Mouse (Mus musculus): ENCODE data around the gene Minpp1. TPM values are rescaled to one million over a fixed set of nuclear protein-coding genes. Genes with fewer than 3 reads are reported as not detected.
A peak's percentile ranks its signal among the peaks of the same experiment; 100 is the strongest.

The Minpp1 gene
- polyA plus RNA-seq, 1 experiment from 2014 or later, result 83.9 TPM

DNA sequence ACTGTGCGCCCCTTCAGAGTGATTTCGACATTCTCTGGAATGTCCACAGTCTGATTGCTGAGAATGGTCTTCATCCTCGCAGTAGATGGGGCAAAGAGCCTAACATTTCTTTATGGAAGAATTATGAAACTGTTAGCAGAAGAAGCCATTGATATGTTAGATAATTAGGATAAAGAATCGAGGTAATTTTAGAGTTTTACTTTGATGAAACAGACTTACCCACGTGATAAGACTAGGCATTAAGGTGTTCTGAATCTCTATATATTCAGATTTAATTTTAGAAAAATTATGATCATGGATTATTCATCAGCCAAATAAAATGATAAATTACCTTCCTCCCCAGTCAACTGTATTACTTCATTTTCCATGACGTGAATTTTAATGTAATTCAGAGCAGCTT lies 19.1 kb upstream of the Minpp1 start, which contains the start of gene Rpl9-ps6:
Gene Rpl9-ps6 (minus strand): TSS at position 101 of the 400 bp plus-strand sequence.
- Histone ChIP-seq H3K4me3 (ENCODE audit: low read depth, low read length) (no peak within 1 kb of the TSS), H3K9ac (ENCODE audit: low read length) (no peak within 1 kb of the TSS), H3K4me1 (ENCODE audit: control insufficient read depth, insufficient read depth, low read length) (no peaks in the 10 kb centered on the region), H3K27me3 (ENCODE audit: control insufficient read depth, insufficient read depth, low read length) (no peaks in the 10 kb centered on the region), H3K36me3 (ENCODE audit: control insufficient read depth, insufficient read depth, low read length) (no peaks in the 10 kb centered on the region), H3K4me2 (ENCODE audit: low read depth, severe bottlenecking) (no peak within 1 kb of the TSS), H3K9me3 (ENCODE audit: control insufficient read depth, low read length) (no peaks in the 10 kb centered on the region), H3K27ac (replicated peaks; ENCODE audit: low read depth, low read length) (no peak within 1 kb of the TSS)
- WGBS, result 85% methylated on average over 5 of the region's 6 CpGs
- ATAC-seq (ENCODE audit: insufficient number of reproducible peaks, low FRiP score, low TSS enrichment, low read depth) (no peak), DNase-seq (ENCODE audit: low spot score) (no peak)

DNA sequence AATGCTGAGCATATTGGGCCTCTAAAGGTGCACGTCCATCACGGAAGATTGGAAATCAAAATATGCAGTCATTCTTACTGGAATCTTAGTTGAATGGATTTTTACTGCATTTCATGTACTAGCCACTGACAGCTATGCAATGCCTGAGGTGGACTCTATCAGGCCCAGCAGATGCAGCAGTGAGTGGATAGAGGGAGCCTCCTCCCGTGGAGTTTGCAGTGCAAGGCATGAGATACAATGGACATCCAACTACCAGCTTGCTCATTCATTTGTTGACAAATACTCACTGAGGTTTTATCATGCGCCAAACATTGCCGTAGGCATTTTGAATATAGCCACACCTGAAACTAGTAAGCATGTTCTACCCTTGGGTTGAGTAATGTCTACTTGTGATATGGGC lies 18.2 kb upstream of the Minpp1 start:
- Histone ChIP-seq H3K4me3 (ENCODE audit: low read depth, low read length) (no peak overlapping the region), H3K9me3 (ENCODE audit: control insufficient read depth, low read length) (no peaks in the 10 kb centered on the region), H3K9ac (ENCODE audit: low read length) (no peak overlapping the region), H3K4me1 (ENCODE audit: control insufficient read depth, insufficient read depth, low read length) (no peaks in the 10 kb centered on the region), H3K36me3 (ENCODE audit: control insufficient read depth, insufficient read depth, low read length) (no peaks in the 10 kb centered on the region), H3K4me2 (ENCODE audit: low read depth, severe bottlenecking) (no peak overlapping the region), H3K27ac (replicated peaks; ENCODE audit: low read depth, low read length) (no peak overlapping the region), H3K27me3 (ENCODE audit: control insufficient read depth, insufficient read depth, low read length) (no peaks in the 10 kb centered on the region)
- no peak for ATAC-seq (ENCODE audit: insufficient number of reproducible peaks, low FRiP score, low TSS enrichment, low read depth)
- WGBS, result 96% methylated on average over 5 of the region's 5 CpGs
- DNase-seq (ENCODE audit: low spot score), result no peak

DNA sequence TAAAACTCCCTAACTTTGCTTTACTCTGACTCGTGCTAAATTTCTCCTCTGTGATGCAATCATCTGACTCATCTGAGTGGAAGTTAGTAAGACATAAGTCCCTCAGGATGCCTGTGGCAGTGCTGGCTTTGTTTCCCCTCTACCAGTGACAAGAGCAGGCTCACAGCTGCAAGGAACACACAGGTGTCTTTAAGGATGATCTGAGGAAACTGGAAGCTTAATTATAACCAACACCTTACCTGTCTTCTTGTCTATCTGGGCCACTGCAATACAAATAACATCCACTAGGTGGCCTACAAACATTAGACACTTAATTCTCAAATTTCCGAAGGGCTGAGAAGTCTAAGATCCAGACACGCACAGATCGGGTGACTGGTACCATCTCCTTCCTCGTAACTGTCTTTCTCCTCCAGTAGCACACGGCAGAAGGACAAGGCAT lies 15.5 kb upstream of the Minpp1 start:
- H3K27ac ChIP-seq (replicated peaks; ENCODE audit: low read depth, low read length), result no peak overlapping the region
- no peak overlapping the region for H3K4me3 ChIP-seq (ENCODE audit: low read depth, low read length)
- DNase-seq (ENCODE audit: low spot score) (peak; percentile 50), ATAC-seq (ENCODE audit: insufficient number of reproducible peaks, low FRiP score, low TSS enrichment, low read depth) (no peak)
- H3K27me3 ChIP-seq (ENCODE audit: control insufficient read depth, insufficient read depth, low read length), result no peaks in the 10 kb centered on the region
- peaks cover 2% of the 10 kb centered on the region; the same call in 1 of the 2 replicates for H3K9me3 ChIP-seq (ENCODE audit: control insufficient read depth, low read length)
- H3K9ac ChIP-seq (ENCODE audit: low read length), result no peak overlapping the region
- WGBS, result 38% methylated on average over 6 of the region's 6 CpGs
- H3K4me2 ChIP-seq (ENCODE audit: low read depth, severe bottlenecking), result no peak overlapping the region
- no peaks in the 10 kb centered on the region for H3K36me3 ChIP-seq (ENCODE audit: control insufficient read depth, insufficient read depth, low read length)
- no peaks in the 10 kb centered on the region for H3K4me1 ChIP-seq (ENCODE audit: control insufficient read depth, insufficient read depth, low read length)

DNA sequence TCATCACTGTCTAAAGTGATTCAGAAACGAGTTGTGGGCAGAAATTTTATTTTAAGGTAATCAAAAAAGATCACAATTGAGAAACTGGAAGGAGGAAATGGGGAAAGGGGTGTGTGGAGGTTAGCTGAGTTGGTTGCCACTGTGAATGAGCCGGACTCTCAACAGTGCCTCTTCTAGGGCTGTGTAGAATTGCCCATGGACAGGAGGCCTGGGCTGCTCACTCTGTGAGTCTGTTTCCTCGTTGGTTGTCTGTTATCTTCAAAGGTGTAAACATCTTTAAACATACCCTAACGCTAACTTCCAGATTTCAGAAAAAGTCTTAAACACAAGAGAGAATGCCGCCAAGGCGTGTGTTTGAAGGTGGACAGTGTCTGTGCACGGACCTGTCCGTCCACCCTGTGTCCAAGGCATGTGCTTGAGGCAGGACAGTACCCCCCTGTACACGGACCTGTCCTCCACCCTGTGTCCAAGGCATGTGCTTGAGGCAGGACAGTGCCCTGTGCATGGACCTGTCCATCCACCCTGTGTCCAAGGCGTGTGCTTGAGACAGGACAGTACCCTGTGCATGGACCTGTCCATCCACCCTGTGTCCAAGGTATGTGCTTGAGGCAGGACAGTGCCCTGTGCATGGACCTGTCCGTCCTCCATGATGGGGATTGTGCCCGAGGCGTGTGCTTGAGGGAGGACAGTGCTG lies 14.9 kb upstream of the Minpp1 start:
- WGBS, result 87% methylated on average over 13 of the region's 13 CpGs
- no peak overlapping the region for H3K4me2 ChIP-seq (ENCODE audit: low read depth, severe bottlenecking)

DNA sequence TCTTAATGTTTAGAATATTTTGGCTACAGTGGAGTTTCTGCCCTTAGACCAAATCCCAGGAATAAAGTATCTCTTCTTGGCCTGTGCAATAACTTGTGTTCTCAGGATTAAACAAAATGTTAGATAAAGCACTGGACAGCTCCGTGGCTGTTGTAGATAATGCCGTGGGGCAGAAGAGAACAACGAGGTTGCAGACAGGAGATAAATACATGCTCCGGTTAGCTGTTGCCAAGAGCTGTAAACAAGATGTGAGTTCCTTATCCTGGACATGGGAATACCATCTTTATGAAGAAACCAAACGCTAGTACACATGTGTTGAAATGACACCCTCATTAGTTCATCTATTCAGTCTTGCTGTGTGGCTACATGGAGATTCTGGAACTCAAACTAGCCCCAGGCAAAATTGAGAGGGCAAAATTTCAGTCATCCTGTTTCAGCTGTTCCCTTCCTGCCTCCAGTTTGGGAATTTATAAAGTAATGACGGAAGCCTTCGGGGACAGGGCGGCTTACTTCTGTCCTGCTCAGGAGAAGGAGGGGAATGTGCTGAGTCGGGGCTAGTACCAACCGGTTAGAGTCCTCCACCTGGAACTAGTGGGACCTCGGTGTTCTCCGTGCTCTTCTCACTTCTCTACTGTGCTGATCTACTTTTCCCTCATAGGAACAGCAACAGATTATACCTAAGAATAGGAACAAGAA lies 9.4 kb upstream of the Minpp1 start:
- 82% methylated on average over 12 of the region's 12 CpGs for WGBS
- Histone ChIP-seq H3K4me2 (ENCODE audit: low read depth, severe bottlenecking) (no peak overlapping the region), H3K4me3 (ENCODE audit: low read depth, low read length) (no peak overlapping the region), H3K9me3 (ENCODE audit: control insufficient read depth, low read length) (peaks cover 2% of the 10 kb centered on the region; the same call in 1 of the 2 replicates), H3K9ac (ENCODE audit: low read length) (no peak overlapping the region), H3K27ac (replicated peaks; ENCODE audit: low read depth, low read length) (no peak overlapping the region), H3K27me3 (ENCODE audit: control insufficient read depth, insufficient read depth, low read length) (no peaks in the 10 kb centered on the region), H3K36me3 (ENCODE audit: control insufficient read depth, insufficient read depth, low read length) (no peaks in the 10 kb centered on the region), H3K4me1 (ENCODE audit: control insufficient read depth, insufficient read depth, low read length) (no peaks in the 10 kb centered on the region)
- no peak for DNase-seq (ENCODE audit: low spot score)
- no peak for ATAC-seq (ENCODE audit: insufficient number of reproducible peaks, low FRiP score, low TSS enrichment, low read depth)

More for the DNA sequence above, 14.9 kb upstream of the Minpp1 start:
- Histone ChIP-seq H3K9me3 (ENCODE audit: control insufficient read depth, low read length) (peaks cover 2% of the 10 kb centered on the region; the same call in 1 of the 2 replicates), H3K36me3 (ENCODE audit: control insufficient read depth, insufficient read depth, low read length) (no peaks in the 10 kb centered on the region), H3K27me3 (ENCODE audit: control insufficient read depth, insufficient read depth, low read length) (no peaks in the 10 kb centered on the region), H3K4me3 (ENCODE audit: low read depth, low read length) (no peak overlapping the region), H3K4me1 (ENCODE audit: control insufficient read depth, insufficient read depth, low read length) (no peaks in the 10 kb centered on the region), H3K27ac (replicated peaks; ENCODE audit: low read depth, low read length) (no peak overlapping the region), H3K9ac (ENCODE audit: low read length) (no peak overlapping the region)
- no peak for ATAC-seq (ENCODE audit: insufficient number of reproducible peaks, low FRiP score, low TSS enrichment, low read depth)
- no peak for DNase-seq (ENCODE audit: low spot score)

DNA sequence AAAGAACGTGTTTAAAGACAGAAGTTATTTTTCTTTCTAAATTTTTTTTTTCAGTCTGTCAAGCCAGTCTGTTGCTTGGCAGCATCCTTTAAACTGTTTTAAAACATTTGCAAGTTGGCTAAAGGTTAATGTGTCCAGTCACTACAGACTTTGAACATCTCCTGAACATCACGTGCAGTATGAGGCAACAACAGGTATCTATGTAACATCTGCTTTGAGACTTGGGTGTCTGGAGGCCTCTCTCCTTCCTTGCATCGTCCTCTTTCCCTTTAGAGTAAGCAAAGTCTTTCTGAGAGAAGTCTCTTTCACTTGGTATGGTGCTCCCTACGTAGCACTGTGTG lies 8.9 kb upstream of the Minpp1 start:
- H3K27me3 ChIP-seq (ENCODE audit: control insufficient read depth, insufficient read depth, low read length), result no peaks in the 10 kb centered on the region
- no peak overlapping the region for H3K27ac ChIP-seq (replicated peaks; ENCODE audit: low read depth, low read length)
- no peak overlapping the region for H3K4me3 ChIP-seq (ENCODE audit: low read depth, low read length)
- ATAC-seq (ENCODE audit: insufficient number of reproducible peaks, low FRiP score, low TSS enrichment, low read depth) (no peak), DNase-seq (ENCODE audit: low spot score) (no peak)
- no peak overlapping the region for H3K9ac ChIP-seq (ENCODE audit: low read length)
- H3K4me2 ChIP-seq (ENCODE audit: low read depth, severe bottlenecking), result no peak overlapping the region
- H3K4me1 ChIP-seq (ENCODE audit: control insufficient read depth, insufficient read depth, low read length), result no peaks in the 10 kb centered on the region
- peaks cover 2% of the 10 kb centered on the region; the same call in 1 of the 2 replicates for H3K9me3 ChIP-seq (ENCODE audit: control insufficient read depth, low read length)
- H3K36me3 ChIP-seq (ENCODE audit: control insufficient read depth, insufficient read depth, low read length), result no peaks in the 10 kb centered on the region
- 83% methylated on average over 4 of the region's 4 CpGs for WGBS

DNA sequence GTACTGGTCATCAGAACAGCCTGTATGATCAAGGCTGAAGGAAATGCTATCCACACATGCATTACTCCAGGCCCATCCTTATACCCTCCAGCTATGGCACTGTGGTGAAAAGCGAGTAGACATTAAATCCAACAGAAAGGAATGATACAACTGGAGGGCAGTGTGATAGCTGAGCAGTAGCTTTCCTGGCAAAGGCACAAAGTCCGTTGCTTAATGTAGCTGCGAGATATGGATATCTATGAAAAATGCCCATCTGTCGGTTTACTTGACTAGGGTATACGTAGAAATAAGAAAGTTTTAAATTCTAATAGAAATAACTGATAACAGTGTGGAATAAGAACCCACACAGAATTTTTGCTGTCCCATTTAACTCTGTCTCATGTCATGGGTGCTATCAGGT lies 5.3 kb upstream of the Minpp1 start:
- ATAC-seq (ENCODE audit: insufficient number of reproducible peaks, low FRiP score, low TSS enrichment, low read depth), result no peak
- H3K9me3 ChIP-seq (ENCODE audit: control insufficient read depth, low read length), result no peaks in the 10 kb centered on the region
- no peaks in the 10 kb centered on the region for H3K4me1 ChIP-seq (ENCODE audit: control insufficient read depth, insufficient read depth, low read length)
- H3K27me3 ChIP-seq (ENCODE audit: control insufficient read depth, insufficient read depth, low read length), result no peaks in the 10 kb centered on the region
- no peak for DNase-seq (ENCODE audit: low spot score)
- no peak overlapping the region for H3K9ac ChIP-seq (ENCODE audit: low read length)
- no peaks in the 10 kb centered on the region for H3K36me3 ChIP-seq (ENCODE audit: control insufficient read depth, insufficient read depth, low read length)
- H3K4me3 ChIP-seq (ENCODE audit: low read depth, low read length), result no peak overlapping the region
- no peak overlapping the region for H3K4me2 ChIP-seq (ENCODE audit: low read depth, severe bottlenecking)
- H3K27ac ChIP-seq (replicated peaks; ENCODE audit: low read depth, low read length), result no peak overlapping the region
- 92% methylated on average over 5 of the region's 5 CpGs for WGBS

DNA sequence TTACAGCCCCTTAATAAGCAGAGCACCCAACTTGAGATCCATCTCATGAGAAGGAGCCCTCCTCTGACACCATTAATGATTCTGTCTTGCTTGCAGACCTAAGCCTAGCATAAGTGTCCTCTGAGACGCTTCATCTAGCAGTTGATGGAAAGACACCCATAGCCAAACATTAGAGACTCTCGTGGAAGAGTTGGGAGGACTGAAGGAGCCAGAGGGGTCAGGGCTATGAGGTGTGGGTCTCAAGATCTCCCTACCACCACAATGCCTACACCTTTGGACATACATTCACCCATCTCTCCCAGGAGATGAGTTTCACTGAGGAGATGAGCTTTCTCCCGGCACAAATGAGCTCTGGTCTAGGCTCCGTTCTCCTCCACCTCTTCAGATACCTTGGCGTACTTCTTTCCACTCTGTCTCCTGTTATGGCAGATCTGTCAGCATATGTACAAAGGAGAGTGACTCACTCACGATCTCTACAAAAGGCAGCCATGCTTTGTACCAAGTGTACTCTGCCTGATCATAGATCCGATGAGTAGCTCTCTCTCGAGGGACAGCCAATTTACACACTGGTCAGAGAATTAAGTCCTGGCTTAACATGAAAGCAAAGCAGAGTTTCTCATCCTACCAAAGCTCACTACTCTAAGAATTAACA lies 4.7 kb upstream of the Minpp1 start:
- WGBS, result 84% methylated on average over 8 of the region's 8 CpGs
- DNase-seq (ENCODE audit: low spot score), result no peak
- no peak overlapping the region for H3K9ac ChIP-seq (ENCODE audit: low read length)
- no peak overlapping the region for H3K4me2 ChIP-seq (ENCODE audit: low read depth, severe bottlenecking)
- no peak overlapping the region for H3K4me3 ChIP-seq (ENCODE audit: low read depth, low read length)
- H3K27me3 ChIP-seq (ENCODE audit: control insufficient read depth, insufficient read depth, low read length), result no peaks in the 10 kb centered on the region
- H3K9me3 ChIP-seq (ENCODE audit: control insufficient read depth, low read length), result no peaks in the 10 kb centered on the region
- H3K27ac ChIP-seq (replicated peaks; ENCODE audit: low read depth, low read length), result no peak overlapping the region
- no peaks in the 10 kb centered on the region for H3K36me3 ChIP-seq (ENCODE audit: control insufficient read depth, insufficient read depth, low read length)
- no peaks in the 10 kb centered on the region for H3K4me1 ChIP-seq (ENCODE audit: control insufficient read depth, insufficient read depth, low read length)
- no peak for ATAC-seq (ENCODE audit: insufficient number of reproducible peaks, low FRiP score, low TSS enrichment, low read depth)
